Mouse (Mus musculus) kidney, embryonic 15.5 days (tissue): ENCODE measurements at regions not wholly inside any gene's neighbourhood (a gene's known extent, or its start where the extent isn't known, plus 50 kb on each side); places are given as distances from the start of the nearest gene placed in this dataset.
A peak's percentile ranks its signal among the peaks of the same experiment; 100 is the strongest.
"Not testable (repeated sequence)": the region's sequence is repeated elsewhere in the genome, so short reads cannot be mapped to it uniquely, and the experiment has no call there.

Experiments used
- ATAC-seq: fragments of 200-750 bp; cut with Nextera tagmentation; replicated peaks from 2 replicates; pipeline ENCODE4 v1.8.0; 2017; ENCODE audit warnings: moderate TSS enrichment; ENCODE audit not compliant: low FRiP score
- H3K27ac ChIP-seq: fragments of 300-500 bp; sonication (generic); 2 replicates; pipeline ENCODE4 v1.5.1; 2015; ENCODE audit warnings: mild to moderate bottlenecking, inconsistent platforms
- H3K27me3 ChIP-seq: fragments of 300-500 bp; sonication (generic); 2 replicates; pipeline ENCODE4 v1.6.1; 2015; ENCODE audit warnings: inconsistent platforms
- H3K36me3 ChIP-seq: fragments of 300-500 bp; sonication (generic); 2 replicates; pipeline ENCODE4 v1.6.1; 2015; ENCODE audit warnings: inconsistent platforms
- H3K4me1 ChIP-seq: fragments of 300-500 bp; sonication (generic); 2 replicates; pipeline ENCODE4 v1.6.1; 2015; ENCODE audit warnings: inconsistent platforms
- H3K4me2 ChIP-seq: fragments of 300-500 bp; sonication (generic); 2 replicates; pipeline ENCODE4 v1.6.1; 2015; ENCODE audit warnings: moderate library complexity, mild to moderate bottlenecking, inconsistent platforms
- H3K4me3 ChIP-seq: fragments of 300-500 bp; sonication (generic); replicated peaks from 2 replicates; pipeline ENCODE4 v1.5.1; 2015; ENCODE audit warnings: mild to moderate bottlenecking, inconsistent platforms
- H3K9ac ChIP-seq: fragments of 300-500 bp; sonication (generic); 2 replicates; pipeline ENCODE4 v1.6.1; 2015; ENCODE audit warnings: mild to moderate bottlenecking, inconsistent platforms
- H3K9me3 ChIP-seq: fragments of 300-500 bp; sonication (generic); replicated peaks from 2 replicates; pipeline ENCODE4 v1.6.1; 2016; ENCODE audit warnings: inconsistent platforms
- whole genome bisulfite sequencing: fragments of 180-500 bp; shearing (Covaris S2); methylation state at CpG from one replicate; pipeline ENCODE4 v1.1.7; 2015; ENCODE audit warnings: mixed read lengths; 5-methylcytosine and 5-hydroxymethylcytosine counted together

DNA sequence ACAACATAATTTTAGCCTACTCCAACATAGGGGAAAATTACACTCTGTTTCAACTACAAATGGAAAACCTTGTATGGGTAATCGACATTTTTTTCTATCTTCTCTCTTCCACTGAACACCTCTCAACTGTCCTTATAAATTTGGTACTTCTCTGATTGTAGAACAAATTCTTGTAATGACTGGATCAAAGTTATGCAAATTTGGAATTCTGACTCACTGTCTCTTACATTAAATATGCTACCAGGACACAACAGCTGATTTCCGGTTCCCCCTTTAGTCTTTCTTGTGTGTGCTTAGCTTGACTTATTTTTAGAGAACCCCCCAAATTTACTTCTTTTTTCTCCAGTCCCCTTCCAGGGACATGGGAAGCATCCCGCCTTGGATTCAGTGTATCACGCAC, 68.2 kb upstream of the Slc44a3 start:
- Histone ChIP-seq H3K4me2 (no peak overlapping the region), H3K36me3 (no peaks in the 10 kb centered on the region), H3K4me1 (peaks cover 20% of the 10 kb centered on the region), H3K9ac (no peak overlapping the region), H3K4me3 (no peak overlapping the region), H3K27me3 (no peaks in the 10 kb centered on the region), H3K9me3 (no peaks in the 10 kb centered on the region), H3K27ac (no peak overlapping the region)
- ATAC-seq = no peak
- 97% methylated on average over 4 of the region's 4 CpGs for WGBS

GRCm38 (mm10) chr3:121597988-121598387, 65.8 kb upstream of the Slc44a3 start:
- Histone ChIP-seq H3K36me3 (no peaks in the 10 kb centered on the region), H3K4me3 (no peak overlapping the region), H3K9ac (no peak overlapping the region), H3K4me2 (no peak overlapping the region), H3K27me3 (no peaks in the 10 kb centered on the region), H3K9me3 (no peaks in the 10 kb centered on the region), H3K4me1 (peaks cover 28% of the 10 kb centered on the region), H3K27ac (no peak overlapping the region)
- no peak for ATAC-seq
- WGBS = 84% methylated on average over 4 of the region's 4 CpGs

DNA sequence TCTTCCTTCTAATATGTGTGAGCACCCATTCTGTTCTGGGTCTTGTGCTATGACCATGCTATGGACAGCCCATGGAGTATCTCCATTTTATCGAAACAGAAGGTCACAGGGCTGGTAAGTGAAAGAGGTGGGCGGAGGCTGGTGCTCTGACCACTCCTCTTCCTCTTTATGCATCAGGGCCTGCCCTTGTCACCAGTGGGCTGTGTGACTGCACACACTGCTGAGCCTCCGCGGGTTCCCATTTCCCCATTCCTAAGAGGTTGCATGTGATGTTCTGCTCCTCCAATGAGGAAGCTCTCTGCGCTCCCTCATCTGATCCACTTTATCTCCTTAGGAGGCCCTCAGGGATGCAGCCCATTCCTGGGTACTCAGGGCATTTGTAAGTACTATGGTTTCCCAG, 65.0 kb upstream of the Slc44a3 start:
- no peaks in the 10 kb centered on the region for H3K27me3 ChIP-seq
- peaks cover 20% of the 10 kb centered on the region for H3K4me1 ChIP-seq
- WGBS = 87% methylated on average over 5 of the region's 5 CpGs
- H3K9ac ChIP-seq = no peak overlapping the region
- H3K4me3 ChIP-seq = no peak overlapping the region
- H3K4me2 ChIP-seq = no peak overlapping the region
- H3K27ac ChIP-seq = no peak overlapping the region
- no peak for ATAC-seq
- H3K9me3 ChIP-seq = no peaks in the 10 kb centered on the region
- no peaks in the 10 kb centered on the region for H3K36me3 ChIP-seq

GRCm38 (mm10) chr3:121594580-121594979, 62.4 kb upstream of the Slc44a3 start:
- H3K9ac ChIP-seq = no peak overlapping the region
- H3K4me1 ChIP-seq = peaks cover 15% of the 10 kb centered on the region
- no peak overlapping the region for H3K4me2 ChIP-seq
- H3K27me3 ChIP-seq = no peaks in the 10 kb centered on the region
- no peaks in the 10 kb centered on the region for H3K36me3 ChIP-seq
- no peak overlapping the region for H3K4me3 ChIP-seq
- ATAC-seq = no peak
- no peaks in the 10 kb centered on the region for H3K9me3 ChIP-seq
- H3K27ac ChIP-seq = no peak overlapping the region
- WGBS = 61% methylated on average over 4 of the region's 4 CpGs

DNA sequence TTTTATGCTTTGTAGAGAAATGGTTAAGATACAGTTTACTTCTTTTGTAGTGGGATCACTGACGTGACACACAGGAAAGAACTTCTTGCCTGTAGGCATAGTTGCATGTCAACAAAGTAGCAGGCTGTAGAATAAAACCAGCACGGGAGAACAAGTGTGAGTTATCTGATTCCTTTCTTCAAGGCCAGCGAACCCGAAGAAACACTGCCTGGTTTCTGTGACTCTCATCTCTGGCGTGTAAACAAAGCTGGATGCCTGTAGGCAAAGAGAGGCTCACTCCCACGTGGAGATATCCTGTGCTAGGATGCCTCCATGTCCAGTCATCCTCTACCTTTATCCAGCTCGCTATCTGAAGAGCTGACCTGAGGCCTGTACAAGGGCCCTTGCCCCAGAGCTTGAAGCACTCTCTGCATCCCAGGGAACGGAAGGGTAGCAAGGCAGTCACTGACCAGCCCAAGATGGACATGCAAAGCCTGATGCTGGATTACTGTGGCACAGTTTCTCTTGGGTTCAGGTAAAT, 61.5 kb upstream of the Slc44a3 start:
- Histone ChIP-seq H3K27ac (0 out of 2 replicates have a peak overlapping the region, but pooled peaks have one; percentile 30), H3K27me3 (no peaks in the 10 kb centered on the region), H3K36me3 (no peaks in the 10 kb centered on the region), H3K9ac (no peak overlapping the region), H3K4me1 (peaks cover 24% of the 10 kb centered on the region), H3K4me2 (no peak overlapping the region), H3K4me3 (no peak overlapping the region), H3K9me3 (no peaks in the 10 kb centered on the region)
- ATAC-seq = no peak
- WGBS = 38% methylated on average over 8 of the region's 8 CpGs

DNA sequence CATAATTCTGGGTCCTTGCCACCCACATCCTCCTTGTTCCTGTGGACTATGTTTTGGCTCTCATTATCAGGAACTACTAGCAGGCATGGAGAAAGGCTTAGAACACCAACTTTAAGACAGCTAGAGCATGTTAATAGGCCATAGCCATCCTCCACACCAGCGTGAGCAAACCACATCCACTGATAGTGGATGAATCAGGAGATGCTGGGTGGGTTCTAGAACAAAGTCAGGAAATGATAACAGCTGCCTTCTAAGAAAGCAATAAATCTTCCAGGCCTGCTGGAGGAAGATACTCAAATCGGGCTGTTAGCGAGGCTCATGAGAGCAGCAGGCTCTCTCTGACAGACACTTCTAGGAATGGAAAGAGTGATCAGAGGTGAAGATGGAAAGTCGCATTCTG, 60.9 kb upstream of the Slc44a3 start:
- Histone ChIP-seq H3K4me3 (no peak overlapping the region), H3K9ac (no peak overlapping the region), H3K27ac (0 out of 2 replicates have a peak overlapping the region, but pooled peaks have one; percentile 30), H3K4me1 (peaks cover 28% of the 10 kb centered on the region), H3K27me3 (no peaks in the 10 kb centered on the region), H3K4me2 (no peak overlapping the region), H3K36me3 (no peaks in the 10 kb centered on the region), H3K9me3 (no peaks in the 10 kb centered on the region)
- 38% methylated on average over 4 of the region's 4 CpGs for whole genome bisulfite sequencing
- no peak for ATAC-seq

- no peaks in the 10 kb centered on the region for H3K36me3 ChIP-seq
- no peaks in the 10 kb centered on the region for H3K9me3 ChIP-seq
- no peaks in the 10 kb centered on the region for H3K27me3 ChIP-seq
- H3K4me2 ChIP-seq = no peak overlapping the region
- ATAC-seq = peak; percentile 3; the same call in 1 of the 2 replicates
- 77% methylated on average over 9 of the region's 9 CpGs for WGBS
- no peak overlapping the region for H3K4me3 ChIP-seq
- peaks cover 39% of the 10 kb centered on the region for H3K4me1 ChIP-seq
- H3K27ac ChIP-seq = peak overlapping the region; percentile 87
- H3K9ac ChIP-seq = no peak overlapping the region
Observed at GRCm38 (mm10) chr3:121589494-121589885, 57.3 kb upstream of the Slc44a3 start.

DNA sequence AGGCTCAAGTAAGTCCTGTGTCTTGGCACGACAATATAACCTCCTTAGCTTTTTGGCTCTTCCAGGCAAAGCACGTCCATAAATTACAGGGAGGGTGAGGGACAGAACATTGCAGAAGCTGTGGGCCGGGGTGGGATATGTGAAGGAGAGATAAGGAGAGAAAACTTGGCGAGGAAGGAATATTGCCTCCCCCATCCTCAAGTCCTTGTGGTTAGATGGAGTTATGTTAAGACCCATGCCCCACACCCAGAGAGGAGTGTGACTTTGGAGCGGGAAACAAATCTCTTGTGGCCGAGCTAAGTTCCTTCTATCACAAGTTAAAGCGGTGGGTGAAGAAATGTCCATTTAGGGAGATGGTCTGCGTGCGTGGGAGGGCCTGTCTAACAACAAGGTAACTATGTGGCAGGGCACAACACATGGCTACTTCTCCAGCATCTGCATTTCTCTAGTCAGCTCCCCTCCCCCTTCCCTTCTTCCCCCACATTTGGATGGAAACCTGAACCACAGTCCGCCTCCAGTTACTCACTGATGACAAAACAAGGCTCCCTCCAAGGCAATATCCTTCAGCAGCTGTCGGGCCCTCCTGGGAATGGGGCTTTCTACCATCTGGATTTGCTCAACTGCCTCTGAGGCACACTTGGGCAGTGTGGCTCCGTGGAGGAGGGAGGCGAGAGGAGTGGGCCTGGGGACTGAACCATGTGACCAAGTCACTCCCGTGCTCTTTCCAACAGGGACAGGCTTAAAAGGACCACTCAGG, 56.7 kb upstream of the Slc44a3 start:
- Histone ChIP-seq H3K9me3 (no peaks in the 10 kb centered on the region), H3K9ac (no peak overlapping the region), H3K4me1 (peaks cover 42% of the 10 kb centered on the region), H3K27ac (peak overlapping the region; percentile 87), H3K27me3 (no peaks in the 10 kb centered on the region), H3K36me3 (no peaks in the 10 kb centered on the region), H3K4me3 (no peak overlapping the region), H3K4me2 (peak overlapping the region; percentile 20)
- ATAC-seq = peak; percentile 96
- 16% methylated on average over 14 of the region's 14 CpGs for WGBS

- no peaks in the 10 kb centered on the region for H3K27me3 ChIP-seq
- no peaks in the 10 kb centered on the region for H3K9me3 ChIP-seq
- no peak overlapping the region for H3K4me3 ChIP-seq
- H3K36me3 ChIP-seq = no peaks in the 10 kb centered on the region
- WGBS = 92% methylated on average over 5 of the region's 5 CpGs
- no peak for ATAC-seq
- H3K4me2 ChIP-seq = no peak overlapping the region
- peaks cover 35% of the 10 kb centered on the region for H3K4me1 ChIP-seq
- H3K9ac ChIP-seq = no peak overlapping the region
- no peak overlapping the region for H3K27ac ChIP-seq
Observed at GRCm38 (mm10) chr3:121585306-121585705, 53.1 kb upstream of the Slc44a3 start.

GRCm38 (mm10) chr3:121584736-121585151, 52.5 kb upstream of the Slc44a3 start:
- H3K27ac ChIP-seq = peak overlapping the region; percentile 5; the same call in 1 of the 2 replicates
- no peak overlapping the region for H3K9ac ChIP-seq
- no peak overlapping the region for H3K4me2 ChIP-seq
- no peak overlapping the region for H3K4me3 ChIP-seq
- no peaks in the 10 kb centered on the region for H3K9me3 ChIP-seq
- no peak for ATAC-seq
- no peaks in the 10 kb centered on the region for H3K27me3 ChIP-seq
- WGBS = 69% methylated on average over 5 of the region's 5 CpGs
- H3K36me3 ChIP-seq = no peaks in the 10 kb centered on the region
- H3K4me1 ChIP-seq = peaks cover 32% of the 10 kb centered on the region

GRCm38 (mm10) chr3:121584317-121584716, 52.1 kb upstream of the Slc44a3 start:
- ATAC-seq = no peak
- no peak overlapping the region for H3K9ac ChIP-seq
- H3K27me3 ChIP-seq = no peaks in the 10 kb centered on the region
- peak overlapping the region; percentile 5; the same call in 1 of the 2 replicates for H3K27ac ChIP-seq
- H3K4me3 ChIP-seq = no peak overlapping the region
- H3K36me3 ChIP-seq = no peaks in the 10 kb centered on the region
- no peaks in the 10 kb centered on the region for H3K9me3 ChIP-seq
- H3K4me2 ChIP-seq = no peak overlapping the region
- H3K4me1 ChIP-seq = peaks cover 28% of the 10 kb centered on the region

DNA sequence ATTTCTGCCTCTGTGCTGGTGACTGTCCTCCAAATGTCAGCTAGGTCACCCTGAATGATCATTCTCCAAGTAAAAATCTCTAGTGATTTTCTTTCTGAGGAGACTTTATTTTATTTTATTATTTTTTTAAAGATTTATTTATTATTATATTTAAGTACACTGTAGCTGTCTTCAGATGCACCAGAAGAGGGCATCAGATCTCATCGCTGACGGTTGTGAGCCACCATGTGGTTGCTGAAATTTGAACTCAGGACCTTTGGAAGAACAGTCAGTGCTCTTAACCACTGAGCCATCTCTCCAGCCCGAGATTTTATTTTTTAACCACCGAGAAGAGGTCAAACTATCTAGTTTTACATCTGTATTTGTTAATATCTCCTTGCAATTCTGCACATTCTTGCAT, 50.5 kb upstream of the Slc44a3 start:
- 82% methylated on average over 4 of the region's 4 CpGs for WGBS
- H3K4me2 ChIP-seq, H3K4me3 ChIP-seq, H3K9me3 ChIP-seq, H3K27ac ChIP-seq, ATAC-seq, H3K36me3 ChIP-seq, H3K9ac ChIP-seq, H3K27me3 ChIP-seq: not testable (repeated sequence)
- peaks cover 18% of the 10 kb centered on the region for H3K4me1 ChIP-seq
